Mouse (Mus musculus) CH12.LX (cell line): ENCODE measurements around the gene Dlst.

ENCODE experiments used
- CTCF ChIP-seq, 2 experiments: IDR thresholded peaks in 1 of 2; conservative IDR thresholded peaks in 1 of 2; 2 replicates each; pipeline ENCODE4 v1.5.1; 2011 to 2012; ENCODE audit warnings: low read depth in 2 of 2, low read length in 2 of 2, improper control_type of control experiment in 1 of 2, inconsistent platforms in 1 of 2, mild to moderate bottlenecking in 1 of 2, moderate library complexity in 1 of 2
- GABPA ChIP-seq: IDR thresholded peaks from 2 replicates; pipeline ENCODE4 v1.6.1; 2012; ENCODE audit warnings: low read depth, low read length, improper control_type of control experiment, inconsistent platforms; ENCODE audit not compliant: insufficient replicate concordance

DNA sequence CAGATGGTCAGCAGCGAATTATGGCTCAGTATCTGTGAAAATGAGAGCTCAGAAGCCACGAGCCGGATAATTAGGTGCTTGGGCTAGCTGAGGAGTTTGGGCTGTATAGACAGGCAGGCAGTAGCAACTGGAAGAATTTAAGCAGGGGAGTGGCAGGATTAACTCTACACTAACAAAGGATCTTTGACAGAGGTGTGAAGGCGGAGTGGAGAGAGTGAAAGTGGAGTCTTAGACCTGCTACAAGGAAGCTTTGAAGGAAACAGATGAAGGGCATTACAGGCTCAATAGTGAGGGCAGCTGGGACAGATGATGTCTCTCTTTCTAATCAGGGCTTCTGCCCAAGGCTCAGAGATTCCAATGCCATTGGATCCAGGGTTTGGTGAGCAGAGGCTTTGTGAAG lies 1.2 kb upstream of the Dlst start:
- TF ChIP-seq GABPA (no peak), CTCF (conservative IDR thresholded peaks at IDR 0.05 in 1 of 2, IDR thresholded peaks at IDR 0.05 in 1 of 2; ENCODE audit: low read depth in 2 of 2, low read length in 2 of 2) (no peak)
